Mouse (Mus musculus): Measurements from ENCODE around the gene Cfap73.

DNA sequence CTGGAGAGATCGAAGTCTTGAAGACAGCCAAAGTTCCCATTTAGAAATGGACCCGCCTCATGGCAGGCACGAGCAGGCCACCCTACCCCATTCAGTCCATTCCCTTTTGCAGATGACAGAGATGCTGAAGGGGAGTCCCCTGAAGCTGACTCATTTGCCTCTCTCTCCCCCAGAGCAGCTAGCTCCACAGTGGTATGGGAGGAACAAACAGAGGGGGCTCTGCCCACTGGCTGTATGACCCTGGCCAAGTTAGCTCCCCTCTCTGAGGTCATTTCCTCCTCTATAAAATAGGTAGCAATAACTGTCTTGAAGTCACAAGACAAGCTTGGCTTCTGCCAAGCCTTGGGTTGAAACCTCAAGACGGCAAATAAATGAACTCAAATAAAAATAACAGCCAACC lies 50.5 kb downstream of the Cfap73 start:
- TF ChIP-seq POLR2A (IDR thresholded peaks at IDR 0.05; ENCODE audit: insufficient read depth, low read length) (no peak), EP300 (IDR thresholded peaks at IDR 0.05; ENCODE audit: insufficient read depth, low read depth, low read length) (no peak), CTCF (IDR thresholded peaks at IDR 0.05; ENCODE audit: low read depth, low read length) (no peak)
